Mouse (Mus musculus): ENCODE measurements at regions not wholly inside any gene's neighbourhood (a gene's known extent, or its start where the extent isn't known, plus 50 kb on each side); places are given as distances from the start of the nearest gene placed in this dataset.

GRCm38 (mm10) chr3:41423630-41424029, 131.9 kb upstream of the Jade1 start:
- DNase-seq, result no peak
- intact Hi-C loops (cut with DNase I), result no loop called here

GRCm38 (mm10) chr3:41422615-41423579, 132.6 kb upstream of the Jade1 start:
- intact Hi-C loops (cut with DNase I), result no loop called here
- peak; percentile 18 to 34 for DNase-seq

GRCm38 (mm10) chr3:41413771-41414170, 141.8 kb upstream of the Jade1 start:
- intact Hi-C loops (cut with DNase I), result no loop called here

GRCm38 (mm10) chr3:41412698-41413097, 142.8 kb upstream of the Jade1 start:
- intact Hi-C loops (cut with DNase I), result no loop called here
- DNase-seq, result no peak

More at GRCm38 (mm10) chr3:41413771-41414170, 141.8 kb upstream of the Jade1 start:
- no peak for DNase-seq

GRCm38 (mm10) chr3:41408821-41409737, 146.5 kb upstream of the Jade1 start:
- intact Hi-C loops (cut with DNase I), result loop anchor here (5.0 kb wide), 3 partner anchors 42 to 182 kb away; no protein-coding TSS in a partner anchor
- peak; percentile 12 to 23 for DNase-seq

GRCm38 (mm10) chr3:41408423-41408820, 147.1 kb upstream of the Jade1 start:
- intact Hi-C loops (cut with DNase I), result loop anchor here (5.0 kb wide), 3 partner anchors 41 to 181 kb away; no protein-coding TSS in a partner anchor
- peak; percentile 58 to 61 for DNase-seq

GRCm38 (mm10) chr3:41407988-41408387, 147.5 kb upstream of the Jade1 start:
- no peak for DNase-seq
- intact Hi-C loops (cut with DNase I), result loop anchor here (5.0 kb wide), 3 partner anchors 41 to 181 kb away; no protein-coding TSS in a partner anchor

GRCm38 (mm10) chr3:41407520-41407919, 148.0 kb upstream of the Jade1 start:
- DNase-seq, result no peak
- intact Hi-C loops (cut with DNase I), result loop anchor here (5.0 kb wide), 3 partner anchors 40 to 180 kb away; no protein-coding TSS in a partner anchor

GRCm38 (mm10) chr3:41401881-41402280, 153.7 kb upstream of the Jade1 start:
- no peak for DNase-seq
- intact Hi-C loops (cut with DNase I), result no loop called here

- intact Hi-C loops (cut with DNase I), result no loop called here
- DNase-seq, result no peak
Observed at GRCm38 (mm10) chr3:41389868-41390267, 165.7 kb upstream of the Jade1 start.

- intact Hi-C loops (cut with DNase I), result no loop called here
- no peak for DNase-seq
Observed at GRCm38 (mm10) chr3:41387469-41388212, 167.9 kb upstream of the Jade1 start.

GRCm38 (mm10) chr3:41386299-41386698, 169.2 kb upstream of the Jade1 start:
- intact Hi-C loops (cut with DNase I), result no loop called here
- DNase-seq, result no peak

GRCm38 (mm10) chr3:41384410-41384809, 171.1 kb upstream of the Jade1 start:
- intact Hi-C loops (cut with DNase I), result no loop called here
- DNase-seq, result no peak

GRCm38 (mm10) chr3:41378576-41378975, 177.0 kb upstream of the Jade1 start:
- intact Hi-C loops (cut with DNase I), result loop anchor here (10.0 kb wide), 1 partner anchor 304 kb away; no protein-coding TSS in a partner anchor
- DNase-seq, result no peak

GRCm38 (mm10) chr3:41377826-41378406, 177.6 kb upstream of the Jade1 start:
- intact Hi-C loops (cut with DNase I), result loop anchor here (10.0 kb wide), 1 partner anchor 303 kb away; no protein-coding TSS in a partner anchor
- DNase-seq, result peak in 1 of 2 experiments; percentile 35

- intact Hi-C loops (cut with DNase I), result loop anchor here (10.0 kb wide), 1 partner anchor 302 kb away; no protein-coding TSS in a partner anchor
- DNase-seq, result no peak
Observed at GRCm38 (mm10) chr3:41376848-41377582, 178.5 kb upstream of the Jade1 start.

GRCm38 (mm10) chr3:41375230-41375930, 180.2 kb upstream of the Jade1 start:
- intact Hi-C loops (cut with DNase I), result loop anchor here (10.0 kb wide), 1 partner anchor 301 kb away; no protein-coding TSS in a partner anchor

GRCm38 (mm10) chr3:41373198-41373597, 182.3 kb upstream of the Jade1 start:
- intact Hi-C loops (cut with DNase I), result loop anchor here (10.0 kb wide), 1 partner anchor 298 kb away; no protein-coding TSS in a partner anchor

More at GRCm38 (mm10) chr3:41375230-41375930, 180.2 kb upstream of the Jade1 start:
- DNase-seq, result no peak

More at GRCm38 (mm10) chr3:41373198-41373597, 182.3 kb upstream of the Jade1 start:
- no peak for DNase-seq
